Mouse (Mus musculus): ENCODE data around the gene Tmem199. TPM values are rescaled to one million over a fixed set of nuclear protein-coding genes. Genes with fewer than 3 reads are reported as not detected.
A peak's percentile ranks its signal among the peaks of the same experiment; 100 is the strongest.

Tmem199 gene
- total RNA-seq, 2 experiments from 2014 or later = 9.4 to 10.3 TPM

GRCm38 (mm10) chr11:78495904-78496303 lies 16.1 kb downstream of the Tmem199 start:
- DNase-seq = peak in 1 of 2 experiments; percentile 35
- intact Hi-C loops (cut with DNase I) = no loop called here

GRCm38 (mm10) chr11:78490781-78491241 lies 21.2 kb downstream of the Tmem199 start:
- DNase-seq = no peak
- intact Hi-C loops (cut with DNase I) = no loop called here

- peak; percentile 75 to 77 for DNase-seq
- intact Hi-C loops (cut with DNase I) = loop anchor here (1.0 kb wide), 1 partner anchor 21 kb away; no protein-coding TSS in a partner anchor
These were observed 23.8 kb downstream of the Tmem199 start for GRCm38 (mm10) chr11:78488168-78488567.

GRCm38 (mm10) chr11:78483639-78484038 lies 28.3 kb downstream of the Tmem199 start:
- no peak for DNase-seq
- intact Hi-C loops (cut with DNase I) = no loop called here

GRCm38 (mm10) chr11:78475289-78475688 lies 36.7 kb downstream of the Tmem199 start:
- DNase-seq = no peak
- intact Hi-C loops (cut with DNase I) = no loop called here

GRCm38 (mm10) chr11:78471326-78472103 lies 40.5 kb downstream of the Tmem199 start:
- intact Hi-C loops (cut with DNase I) = no loop called here

GRCm38 (mm10) chr11:78467932-78468331 lies 44.0 kb downstream of the Tmem199 start:
- no peak for DNase-seq
- intact Hi-C loops (cut with DNase I) = no loop called here

More at GRCm38 (mm10) chr11:78471326-78472103, 40.5 kb downstream of the Tmem199 start:
- DNase-seq = no peak

GRCm38 (mm10) chr11:78467515-78467914 lies 44.5 kb downstream of the Tmem199 start:
- intact Hi-C loops (cut with DNase I) = no loop called here
- no peak for DNase-seq

- intact Hi-C loops (cut with DNase I) = no loop called here
These were observed 45.6 kb downstream of the Tmem199 start for GRCm38 (mm10) chr11:78466242-78466912.

GRCm38 (mm10) chr11:78465568-78466180 lies 46.3 kb downstream of the Tmem199 start, which contains the start of gene Slc46a1:
TSS of gene Slc46a1 (plus strand) at chr11:78465697.
- peak; percentile 78 to 82 for DNase-seq
- intact Hi-C loops (cut with DNase I) = no loop called here

More at GRCm38 (mm10) chr11:78466242-78466912, 45.6 kb downstream of the Tmem199 start:
- no peak for DNase-seq

- DNase-seq = no peak
These were observed 46.9 kb downstream of the Tmem199 start for GRCm38 (mm10) chr11:78465116-78465515.

GRCm38 (mm10) chr11:78463286-78464036 lies 48.5 kb downstream of the Tmem199 start:
- no peak for DNase-seq
- intact Hi-C loops (cut with DNase I) = no loop called here

More at GRCm38 (mm10) chr11:78465116-78465515, 46.9 kb downstream of the Tmem199 start:
- intact Hi-C loops (cut with DNase I) = no loop called here

- intact Hi-C loops (cut with DNase I) = no loop called here
- no peak for DNase-seq
These were observed 49.3 kb downstream of the Tmem199 start for GRCm38 (mm10) chr11:78462669-78463068.

- no peak for DNase-seq
- intact Hi-C loops (cut with DNase I) = no loop called here
These were observed 50.1 kb downstream of the Tmem199 start for GRCm38 (mm10) chr11:78461894-78462293.

GRCm38 (mm10) chr11:78458740-78459139 lies 53.2 kb downstream of the Tmem199 start:
- DNase-seq = no peak
- intact Hi-C loops (cut with DNase I) = no loop called here

Other genes with a start within 250 kb of the Tmem199 start
- gene BC030499, start 221.3 kb downstream of the Tmem199 start, total RNA-seq (2021) = under 1 TPM; 0.50 to 0.62 TPM
- gene Spag5, start 210.6 kb downstream of the Tmem199 start, total RNA-seq (2021) = under 1 TPM; 0.54 to 0.58 TPM
- gene Aldoc, start 189.2 kb downstream of the Tmem199 start, total RNA-seq (2021) = 1 to 10 TPM in 1 of 2 experiments, under 1 TPM in 1; 0.68 to 1.6 TPM
- gene Pigs, start 183.8 kb downstream of the Tmem199 start, total RNA-seq (2021) = 10 to 100 TPM; 22.7 to 24.1 TPM
- 1 to 10 TPM; 5.3 to 6.2 TPM for gene Unc119, start 168.7 kb downstream of the Tmem199 start, total RNA-seq (2021)
- gene Foxn1, start 125.6 kb downstream of the Tmem199 start, total RNA-seq (2021) = not detected
- gene Slc13a2, start 90.0 kb downstream of the Tmem199 start, total RNA-seq (2021) = not detected
- gene Slc46a1, start 46.5 kb downstream of the Tmem199 start, total RNA-seq (2021) = 1 to 10 TPM; 1.6 to 1.8 TPM
- under 1 TPM; 0.46 to 0.50 TPM for gene Sarm1, start 14.4 kb downstream of the Tmem199 start, total RNA-seq (2021)
- 10 to 100 TPM; 20.9 to 22.9 TPM for gene Vtn, start 13.1 kb downstream of the Tmem199 start, total RNA-seq (2021)
- gene Sebox, start 8.7 kb downstream of the Tmem199 start, total RNA-seq (2021) = not detected
- gene Poldip2, start within 50 bp of the Tmem199 start, total RNA-seq (2021) = 100 to 1,000 TPM; 151 to 156 TPM
- 10 to 100 TPM; 38.4 to 42.1 TPM for gene Tnfaip1, start 24.2 kb upstream of the Tmem199 start, total RNA-seq (2021)
- gene Ift20, start 24.2 kb upstream of the Tmem199 start, total RNA-seq (2021) = 10 to 100 TPM; 39.1 to 42.9 TPM
- gene Tmem97, start 38.6 kb upstream of the Tmem199 start, total RNA-seq (2021) = 1 to 10 TPM; 4.8 to 5.1 TPM
- 10 to 100 TPM; 11.4 to 11.9 TPM for gene Nlk, start 185.2 kb upstream of the Tmem199 start, total RNA-seq (2021)
- gene Ccnq, start 239.6 kb upstream of the Tmem199 start, total RNA-seq (2021) = 10 to 100 TPM; 13.9 to 15.7 TPM